Mouse (Mus musculus) common myeloid progenitor, adult 5-6 weeks (primary cell): ENCODE measurements at regions not wholly inside any gene's neighbourhood (a gene's known extent, or its start where the extent isn't known, plus 50 kb on each side); places are given as distances from the start of the nearest gene placed in this dataset.

Source experiments
- ATAC-seq: replicated peaks from 2 replicates; pipeline ENCODE4 v1.8.0; 2016; ENCODE audit warnings: low read depth, mild to moderate bottlenecking, moderate TSS enrichment, inconsistent platforms; ENCODE audit not compliant: poor library complexity, severe bottlenecking

- ATAC-seq = 0 out of 2 replicates have a peak, but pooled peaks have one; percentile 22
Observed at GRCm38 (mm10) chr13:24527812-24528531, 54.0 kb upstream of the Ripor2 start.
